Mouse (Mus musculus) forebrain, embryonic 12.5 days (tissue): Measurements from ENCODE around the gene Msmb. TPM values are rescaled to one million over a fixed set of nuclear protein-coding genes. Genes with fewer than 3 reads are reported as not detected.

Source experiments
- ATAC-seq: fragments of 200-750 bp; cut with Nextera tagmentation; 2 replicates; pipeline ENCODE4 v1.8.0; 2017; ENCODE audit warnings: moderate TSS enrichment; ENCODE audit not compliant: low FRiP score
- H3K27ac ChIP-seq: fragments of 300-500 bp; sonication (generic); 2 replicates; pipeline ENCODE4 v1.5.1; 2016; ENCODE audit warnings: mild to moderate bottlenecking
- H3K27me3 ChIP-seq: fragments of 300-500 bp; sonication (generic); 2 replicates; pipeline ENCODE4 v1.6.1; 2016; ENCODE audit warnings: mild to moderate bottlenecking
- H3K36me3 ChIP-seq: fragments of 300-500 bp; sonication (generic); replicated peaks from 2 replicates; pipeline ENCODE4 v1.6.1; 2016; ENCODE audit warnings: mild to moderate bottlenecking
- H3K4me1 ChIP-seq: fragments of 300-500 bp; sonication (generic); 2 replicates; pipeline ENCODE4 v1.6.1; 2016
- H3K4me2 ChIP-seq: fragments of 300-500 bp; sonication (generic); 2 replicates; pipeline ENCODE4 v1.6.1; 2016; ENCODE audit warnings: mild to moderate bottlenecking, moderate library complexity
- H3K4me3 ChIP-seq: fragments of 300-500 bp; sonication (generic); replicated peaks from 2 replicates; pipeline ENCODE4 v1.5.1; 2016; ENCODE audit warnings: mild to moderate bottlenecking
- H3K9ac ChIP-seq: fragments of 300-500 bp; sonication (generic); 2 replicates; pipeline ENCODE4 v1.6.1; 2016; ENCODE audit warnings: mild to moderate bottlenecking
- H3K9me3 ChIP-seq: fragments of 300-500 bp; sonication (generic); 2 replicates; pipeline ENCODE4 v1.6.1; 2016
- WGBS: fragments of 180-500 bp; shearing (Covaris S2); methylation state at CpG from one replicate; pipeline ENCODE4 v1.1.7; 2016; 5-methylcytosine and 5-hydroxymethylcytosine counted together
- polyA plus RNA-seq: library from polyadenylated mRNA; unstranded; fragments of >200 nt; fragmentation: Nextera tagmentation; extraction: Ambion mirVana; gene quantifications from 2 replicates; pipeline ENCODE4 v1.2.1, GENCODE M21; 2016

Gene Msmb
- polyA plus RNA-seq, 1 experiment from 2014 or later, result not detected

GRCm38 (mm10) chr14:32153156-32153555 is 11.3 kb downstream of the Msmb start:
- H3K4me2 ChIP-seq, result no peak overlapping the region
- ATAC-seq, result no peak
- no peaks in the 10 kb centered on the region for H3K4me1 ChIP-seq
- peaks cover 3% of the 10 kb centered on the region; the same call in 1 of the 2 replicates for H3K9me3 ChIP-seq
- 94% methylated on average over 2 of the region's 2 CpGs for WGBS
- H3K36me3 ChIP-seq, result no peaks in the 10 kb centered on the region
- no peak overlapping the region for H3K9ac ChIP-seq
- H3K27me3 ChIP-seq, result no peaks in the 10 kb centered on the region
- no peak overlapping the region for H3K27ac ChIP-seq
- H3K4me3 ChIP-seq, result no peak overlapping the region

GRCm38 (mm10) chr14:32154758-32155157 is 12.9 kb downstream of the Msmb start:
- WGBS, result 92% methylated on average over 6 of the region's 6 CpGs
- H3K9ac ChIP-seq, result no peak overlapping the region
- H3K36me3 ChIP-seq, result no peaks in the 10 kb centered on the region

GRCm38 (mm10) chr14:32159150-32159670 is 17.4 kb downstream of the Msmb start:
- no peaks in the 10 kb centered on the region for H3K9me3 ChIP-seq
- peaks cover 21% of the 10 kb centered on the region for H3K4me1 ChIP-seq
- H3K27ac ChIP-seq, result peak overlapping the region; percentile 46; the same call in 1 of the 2 replicates
- peak overlapping the region; percentile 87 for H3K4me3 ChIP-seq
- H3K9ac ChIP-seq, result peak overlapping the region; percentile 95
- WGBS, result 34% methylated on average over 4 of the region's 4 CpGs
- H3K27me3 ChIP-seq, result no peaks in the 10 kb centered on the region
- peak overlapping the region; percentile 91 for H3K4me2 ChIP-seq
- no peaks in the 10 kb centered on the region for H3K36me3 ChIP-seq
- ATAC-seq, result peak; percentile 45; the same call in 1 of the 2 replicates

More at GRCm38 (mm10) chr14:32154758-32155157, 12.9 kb downstream of the Msmb start:
- no peaks in the 10 kb centered on the region for H3K9me3 ChIP-seq
- H3K27ac ChIP-seq, result no peak overlapping the region
- no peaks in the 10 kb centered on the region for H3K27me3 ChIP-seq
- no peak overlapping the region for H3K4me3 ChIP-seq
- peaks cover 7% of the 10 kb centered on the region for H3K4me1 ChIP-seq
- ATAC-seq, result no peak
- H3K4me2 ChIP-seq, result no peak overlapping the region

GRCm38 (mm10) chr14:32159690-32160246 is 17.9 kb downstream of the Msmb start, which contains the start of gene Ncoa4:
TSS of gene Ncoa4 (plus strand) at chr14:32159865.
- Histone ChIP-seq H3K4me2 (peak within 1 kb of the TSS; percentile 91), H3K4me1 (peaks cover 21% of the 10 kb centered on the region), H3K27ac (peak within 1 kb of the TSS; percentile 79), H3K9me3 (no peaks in the 10 kb centered on the region), H3K36me3 (no peaks in the 10 kb centered on the region), H3K27me3 (no peaks in the 10 kb centered on the region), H3K4me3 (peak within 1 kb of the TSS; percentile 87), H3K9ac (peak within 1 kb of the TSS; percentile 95)
- peak; percentile 98 for ATAC-seq
- under 1% methylated on average over 40 of the region's 40 CpGs for whole genome bisulfite sequencing

GRCm38 (mm10) chr14:32160563-32160962 is 18.7 kb downstream of the Msmb start:
- Histone ChIP-seq H3K9ac (peak overlapping the region; percentile 95), H3K36me3 (no peaks in the 10 kb centered on the region), H3K27me3 (no peaks in the 10 kb centered on the region), H3K9me3 (no peaks in the 10 kb centered on the region), H3K4me3 (peak overlapping the region; percentile 87), H3K4me1 (peaks cover 27% of the 10 kb centered on the region), H3K4me2 (peak overlapping the region; percentile 91), H3K27ac (no peak overlapping the region)
- ATAC-seq, result no peak
- WGBS, result 42% methylated on average over 7 of the region's 7 CpGs

GRCm38 (mm10) chr14:32161090-32161885 is 19.5 kb downstream of the Msmb start:
- H3K9ac ChIP-seq, result peak overlapping the region; percentile 95; the same call in 1 of the 2 replicates
- no peaks in the 10 kb centered on the region for H3K36me3 ChIP-seq
- H3K4me1 ChIP-seq, result peaks cover 30% of the 10 kb centered on the region
- H3K27ac ChIP-seq, result no peak overlapping the region
- WGBS, result 91% methylated on average over 12 of the region's 12 CpGs
- H3K4me3 ChIP-seq, result peak overlapping the region; percentile 87; the same call in 1 of the 2 replicates
- no peaks in the 10 kb centered on the region for H3K27me3 ChIP-seq
- no peak for ATAC-seq
- H3K9me3 ChIP-seq, result no peaks in the 10 kb centered on the region
- H3K4me2 ChIP-seq, result peak overlapping the region; percentile 91

- Histone ChIP-seq H3K27ac (no peak overlapping the region), H3K4me3 (no peak overlapping the region), H3K27me3 (no peaks in the 10 kb centered on the region), H3K9ac (no peak overlapping the region), H3K4me2 (no peak overlapping the region), H3K9me3 (no peaks in the 10 kb centered on the region), H3K36me3 (no peaks in the 10 kb centered on the region), H3K4me1 (peaks cover 30% of the 10 kb centered on the region)
- WGBS, result 97% methylated on average over 5 of the region's 5 CpGs
- no peak for ATAC-seq
Measured at GRCm38 (mm10) chr14:32162231-32162630, 20.4 kb downstream of the Msmb start.

- Histone ChIP-seq H3K9me3 (no peaks in the 10 kb centered on the region), H3K4me2 (no peak overlapping the region), H3K27ac (no peak overlapping the region), H3K4me1 (peaks cover 31% of the 10 kb centered on the region), H3K36me3 (no peaks in the 10 kb centered on the region), H3K27me3 (no peaks in the 10 kb centered on the region), H3K9ac (no peak overlapping the region), H3K4me3 (no peak overlapping the region)
- WGBS, result 91% methylated on average over 11 of the region's 11 CpGs
- no peak for ATAC-seq
Measured at GRCm38 (mm10) chr14:32163203-32163888, 21.5 kb downstream of the Msmb start.

- Histone ChIP-seq H3K27me3 (no peaks in the 10 kb centered on the region), H3K9ac (no peak overlapping the region), H3K4me1 (peaks cover 30% of the 10 kb centered on the region), H3K4me3 (no peak overlapping the region), H3K27ac (no peak overlapping the region), H3K4me2 (no peak overlapping the region), H3K9me3 (no peaks in the 10 kb centered on the region), H3K36me3 (no peaks in the 10 kb centered on the region)
- 83% methylated on average over 8 of the region's 8 CpGs for WGBS
- ATAC-seq, result no peak
Measured at GRCm38 (mm10) chr14:32164173-32165051, 22.6 kb downstream of the Msmb start.

GRCm38 (mm10) chr14:32165278-32166061 is 23.6 kb downstream of the Msmb start:
- Histone ChIP-seq H3K4me1 (peaks cover 27% of the 10 kb centered on the region), H3K9ac (peak overlapping the region; percentile 65), H3K9me3 (no peaks in the 10 kb centered on the region), H3K36me3 (no peaks in the 10 kb centered on the region), H3K4me2 (peak overlapping the region; percentile 98), H3K4me3 (peak overlapping the region; percentile 50), H3K27me3 (no peaks in the 10 kb centered on the region), H3K27ac (peak overlapping the region; percentile 63; the same call in 1 of the 2 replicates)
- 2% methylated on average over 41 of the region's 42 CpGs for WGBS
- ATAC-seq, result peak; percentile 65; the same call in 1 of the 2 replicates

- Histone ChIP-seq H3K4me2 (peak overlapping the region; percentile 98), H3K27ac (no peak overlapping the region), H3K9ac (no peak overlapping the region), H3K9me3 (no peaks in the 10 kb centered on the region), H3K36me3 (no peaks in the 10 kb centered on the region), H3K4me1 (peaks cover 21% of the 10 kb centered on the region), H3K4me3 (peak overlapping the region; percentile 50; the same call in 1 of the 2 replicates), H3K27me3 (no peaks in the 10 kb centered on the region)
- 80% methylated on average over 2 of the region's 2 CpGs for WGBS
- ATAC-seq, result no peak
Measured at GRCm38 (mm10) chr14:32166062-32166441, 24.2 kb downstream of the Msmb start.
